8 mouse cellular contexts compared by ENCODE assay signal in genomic region chr7:5037467-5037866, GRCm38 (mm10). TPM values are rescaled to one million over a fixed set of nuclear protein-coding genes. Genes with fewer than 3 reads are reported as not detected.
DNase-seq lines count a peak whose midpoint lies in the region; ATAC-seq and TF ChIP-seq lines count a peak whose summit lies in the region.

No protein-coding gene starts in this region.

- 0 out of 2 replicates have a peak overlapping the region, but pooled peaks have one; percentile 70 for H3K9ac ChIP-seq in lung, embryonic 14.5 days
- H3K9ac ChIP-seq in forebrain, embryonic 14.5 days (ENCODE audit: low read length) = no peak overlapping the region
- H3K9ac ChIP-seq in limb, embryonic 13.5 days = peak overlapping the region; percentile 75; the same call in 1 of the 2 replicates

- H3K4me2 ChIP-seq in lung, embryonic 14.5 days = peak overlapping the region; percentile 68
- peak overlapping the region; percentile 61 for H3K4me2 ChIP-seq in forebrain, embryonic 14.5 days (ENCODE audit: low read length)
- H3K4me2 ChIP-seq in limb, embryonic 13.5 days (replicated peaks) = peak overlapping the region; percentile 65

- TF ChIP-seq CTCF in lung, embryonic 14.5 days (IDR thresholded peaks at IDR 0.05; ENCODE audit: low read depth) = no peak
- TF ChIP-seq CTCF in olfactory bulb, adult 2 months (IDR thresholded peaks at IDR 0.05; ENCODE audit: insufficient read depth, low read depth, low read length) = no peak

- no peaks in the 10 kb centered on the region for H3K4me1 ChIP-seq in lung, embryonic 14.5 days (ENCODE audit: insufficient read depth)
- 0 out of 2 replicates have a peak, but pooled peaks cover 8% of the 10 kb centered on the region for H3K4me1 ChIP-seq in forebrain, embryonic 14.5 days (ENCODE audit: control insufficient read depth, insufficient read depth, low read length)
- 0 out of 2 replicates have a peak, but pooled peaks cover 2% of the 10 kb centered on the region for H3K4me1 ChIP-seq in limb, embryonic 13.5 days
- H3K4me1 ChIP-seq in olfactory bulb, adult 2 months (ENCODE audit: control insufficient read depth, insufficient read depth, low read length) = no peaks in the 10 kb centered on the region; the same call in 1 of the 2 replicates

- 81% methylated on average over 8 of the region's 8 CpGs for WGBS in lung, embryonic 14.5 days
- WGBS in forebrain, embryonic 14.5 days = 89% methylated on average over 8 of the region's 8 CpGs
- 91% methylated on average over 8 of the region's 8 CpGs for WGBS in limb, embryonic 13.5 days
- 74% methylated on average over 8 of the region's 8 CpGs for WGBS in olfactory bulb, adult 2 months

- no peak for ATAC-seq in lung, embryonic 14.5 days (ENCODE audit: insufficient read depth)
- ATAC-seq in forebrain, embryonic 14.5 days = no peak
- no peak for ATAC-seq in limb, embryonic 13.5 days (ENCODE audit: low FRiP score, low read depth)

- H3K4me3 ChIP-seq in lung, embryonic 14.5 days (ENCODE audit: low read depth, low read length) = peak overlapping the region; percentile 62
- peak overlapping the region; percentile 58; the same call in 1 of the 2 replicates for H3K4me3 ChIP-seq in forebrain, embryonic 14.5 days (ENCODE audit: low read depth, low read length)
- H3K4me3 ChIP-seq in limb, embryonic 13.5 days = peak overlapping the region; percentile 58
- H3K4me3 ChIP-seq in olfactory bulb, adult 2 months (ENCODE audit: insufficient read depth, low read depth, low read length) = no peak overlapping the region

- DNase-seq in lung, embryonic 14.5 days = no peak
- no peak for DNase-seq in lung, postnatal 14 days
- no peak for DNase-seq in forebrain, embryonic 14.5 days (ENCODE audit: low spot score)
- DNase-seq in left cerebral cortex, adult 18-20 months (ENCODE audit: low spot score in 2 of 2) = no peak
- DNase-seq in ovary, adult 18-20 months (ENCODE audit: low spot score) = no peak
- DNase-seq in right cerebral cortex, postnatal 14 days = no peak

- peak overlapping the region; percentile 96 for H3K27ac ChIP-seq in lung, embryonic 14.5 days (ENCODE audit: low read depth)
- peak overlapping the region; percentile 94; the same call in 1 of the 2 replicates for H3K27ac ChIP-seq in forebrain, embryonic 14.5 days (ENCODE audit: low read depth, low read length)
- H3K27ac ChIP-seq in limb, embryonic 13.5 days = peak overlapping the region; percentile 92
- peak overlapping the region; percentile 52; the same call in 1 of the 2 replicates for H3K27ac ChIP-seq in olfactory bulb, adult 2 months (ENCODE audit: insufficient read depth, low read depth, low read length)

- no peaks in the 10 kb centered on the region for H3K27me3 ChIP-seq in lung, embryonic 14.5 days (ENCODE audit: insufficient read depth, low read length)
- H3K27me3 ChIP-seq in forebrain, embryonic 14.5 days (replicated peaks; ENCODE audit: control insufficient read depth, insufficient read depth, low read length) = no peaks in the 10 kb centered on the region
- H3K27me3 ChIP-seq in limb, embryonic 13.5 days = no peaks in the 10 kb centered on the region

- H3K36me3 ChIP-seq in lung, embryonic 14.5 days (ENCODE audit: insufficient read depth) = peaks cover 33% of the 10 kb centered on the region
- H3K36me3 ChIP-seq in forebrain, embryonic 14.5 days (ENCODE audit: control insufficient read depth, insufficient read depth, low read length) = peaks cover 28% of the 10 kb centered on the region
- H3K36me3 ChIP-seq in limb, embryonic 13.5 days = peaks cover 58% of the 10 kb centered on the region

- H3K9me3 ChIP-seq in lung, embryonic 14.5 days (ENCODE audit: low read depth, low read length) = peaks cover 1% of the 10 kb centered on the region; the same call in 1 of the 2 replicates
- no peaks in the 10 kb centered on the region for H3K9me3 ChIP-seq in forebrain, embryonic 14.5 days (replicated peaks; ENCODE audit: control insufficient read depth, low read length)
- H3K9me3 ChIP-seq in limb, embryonic 13.5 days = peaks cover 31% of the 10 kb centered on the region

- no peak for TF ChIP-seq POLR2A in olfactory bulb, adult 2 months (IDR thresholded peaks at IDR 0.05; ENCODE audit: insufficient read depth, low read depth, low read length)

RNA-seq across cellular contexts. Expression of gene Zfp784, which starts 0.8 kb away (rescaled TPM):
- 4.2 and 4.6 TPM in 2 replicates for polyA plus RNA-seq in lung, embryonic 14.5 days (2014; fragmentation: Nextera tagmentation; extraction: Ambion mirVana)
- polyA plus RNA-seq in forebrain, embryonic 14.5 days (2014; fragmentation: Nextera tagmentation; extraction: Ambion mirVana) = 6.2 and 6.3 TPM in 2 replicates
- 7.0 and 7.8 TPM in 2 replicates for polyA plus RNA-seq in limb, embryonic 13.5 days (2015; fragmentation: Nextera tagmentation; extraction: Ambion mirVana)
- not detected in 2 replicates for polyA plus RNA-seq in olfactory bulb, adult 2 months (2012; ENCODE audit: insufficient read depth, insufficient read length, low replicate concordance, missing spikeins)
- total RNA-seq in left cerebral cortex, adult 18-20 months (2021) = 1 to 10 TPM; 4.4 to 4.8 TPM

RNA-seq across cellular contexts. Expression of gene 4632433K11Rik, which starts 3.5 kb away (rescaled TPM):
- polyA plus RNA-seq in lung, embryonic 14.5 days (2014; fragmentation: Nextera tagmentation; extraction: Ambion mirVana) = not detected in 2 replicates
- not detected in 2 replicates for polyA plus RNA-seq in forebrain, embryonic 14.5 days (2014; fragmentation: Nextera tagmentation; extraction: Ambion mirVana)
- polyA plus RNA-seq in limb, embryonic 13.5 days (2015; fragmentation: Nextera tagmentation; extraction: Ambion mirVana) = 0.13 TPM in 1 of 2 replicates, not detected in the other
- polyA plus RNA-seq in olfactory bulb, adult 2 months (2012; ENCODE audit: insufficient read depth, insufficient read length, low replicate concordance, missing spikeins) = not detected in 2 replicates
- total RNA-seq in left cerebral cortex, adult 18-20 months (2021) = not detected

RNA-seq across cellular contexts. Expression of gene Zfp580, which starts 13.9 kb away (rescaled TPM):
- 44.5 and 45.1 TPM in 2 replicates for polyA plus RNA-seq in lung, embryonic 14.5 days (2014; fragmentation: Nextera tagmentation; extraction: Ambion mirVana)
- 54.5 and 64.9 TPM in 2 replicates for polyA plus RNA-seq in forebrain, embryonic 14.5 days (2014; fragmentation: Nextera tagmentation; extraction: Ambion mirVana)
- polyA plus RNA-seq in limb, embryonic 13.5 days (2015; fragmentation: Nextera tagmentation; extraction: Ambion mirVana) = 42.1 and 42.8 TPM in 2 replicates
- not detected in 2 replicates for polyA plus RNA-seq in olfactory bulb, adult 2 months (2012; ENCODE audit: insufficient read depth, insufficient read length, low replicate concordance, missing spikeins)
- 10 to 100 TPM; 27.8 to 31.0 TPM for total RNA-seq in left cerebral cortex, adult 18-20 months (2021)

RNA-seq across cellular contexts. Expression of gene Ccdc106, which starts 17.1 kb away (rescaled TPM):
- polyA plus RNA-seq in lung, embryonic 14.5 days (2014; fragmentation: Nextera tagmentation; extraction: Ambion mirVana) = 5.6 and 6.0 TPM in 2 replicates
- 36.1 and 45.5 TPM in 2 replicates for polyA plus RNA-seq in forebrain, embryonic 14.5 days (2014; fragmentation: Nextera tagmentation; extraction: Ambion mirVana)
- 44.9 and 47.8 TPM in 2 replicates for polyA plus RNA-seq in limb, embryonic 13.5 days (2015; fragmentation: Nextera tagmentation; extraction: Ambion mirVana)
- polyA plus RNA-seq in olfactory bulb, adult 2 months (2012; ENCODE audit: insufficient read depth, insufficient read length, low replicate concordance, missing spikeins) = not detected in 2 replicates
- 10 to 100 TPM; 57.3 to 59.7 TPM for total RNA-seq in left cerebral cortex, adult 18-20 months (2021)

RNA-seq across cellular contexts. Expression of gene Zfp865, which starts 17.3 kb away (rescaled TPM):
- 7.4 TPM in 2 replicates for polyA plus RNA-seq in lung, embryonic 14.5 days (2014; fragmentation: Nextera tagmentation; extraction: Ambion mirVana)
- 5.4 and 5.9 TPM in 2 replicates for polyA plus RNA-seq in forebrain, embryonic 14.5 days (2014; fragmentation: Nextera tagmentation; extraction: Ambion mirVana)
- 6.0 and 8.1 TPM in 2 replicates for polyA plus RNA-seq in limb, embryonic 13.5 days (2015; fragmentation: Nextera tagmentation; extraction: Ambion mirVana)
- not detected in 2 replicates for polyA plus RNA-seq in olfactory bulb, adult 2 months (2012; ENCODE audit: insufficient read depth, insufficient read length, low replicate concordance, missing spikeins)
- 10 to 100 TPM; 34.9 to 35.5 TPM for total RNA-seq in left cerebral cortex, adult 18-20 months (2021)

Comparison
In these comparisons a context has a peak if more than half of its experiments do, and no peak if none do; other contexts are left out.
1. RNA of gene Zfp580, which starts 13.9 kb away (polyA plus RNA-seq): 54.5 to 64.9 TPM in forebrain, embryonic 14.5 days, 44.5 to 45.1 TPM in lung, embryonic 14.5 days and 42.1 to 42.8 TPM in limb, embryonic 13.5 days; not detected in olfactory bulb, adult 2 months; every median in the first group is over 10 times any median in the second.
2. Peak in every context shown above with its lines, with median percentiles within 50 percentile points of each other: H3K27ac ChIP-seq and H3K4me2 ChIP-seq.